Mouse (Mus musculus) skeletal muscle tissue, adult 2 months (tissue): ENCODE results near the gene Cldn10.
"Not testable (repeated sequence)": the region's sequence is repeated elsewhere in the genome, so short reads cannot be mapped to it uniquely, and the experiment has no call there.

Experiments
- DNase-seq: peaks from one replicate; pipeline ENCODE4 v3.0.0-alpha.2; 2012; ENCODE audit warnings: low read depth, low spot score

The Cldn10 gene

DNA sequence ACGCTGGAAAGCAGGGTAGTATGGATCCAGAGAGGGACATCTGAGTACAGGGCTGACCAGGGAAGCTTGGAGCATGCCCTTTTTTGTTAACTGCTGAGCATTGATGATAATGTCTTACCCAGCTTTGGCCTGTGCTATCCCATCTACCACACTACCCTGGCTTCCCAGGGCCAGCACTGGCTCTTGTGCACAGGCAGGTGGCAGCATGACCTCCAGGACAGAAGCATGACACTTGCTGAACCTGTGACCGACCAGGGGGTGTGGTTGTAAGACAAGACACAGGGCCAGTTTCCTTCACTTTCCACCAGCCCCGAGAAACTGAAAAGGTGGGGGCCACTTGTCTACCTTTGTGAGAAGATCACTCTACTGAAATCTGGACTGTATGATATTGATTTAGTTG is 5.5 kb upstream of the Cldn10 start:
- DNase-seq, result no peak

DNA sequence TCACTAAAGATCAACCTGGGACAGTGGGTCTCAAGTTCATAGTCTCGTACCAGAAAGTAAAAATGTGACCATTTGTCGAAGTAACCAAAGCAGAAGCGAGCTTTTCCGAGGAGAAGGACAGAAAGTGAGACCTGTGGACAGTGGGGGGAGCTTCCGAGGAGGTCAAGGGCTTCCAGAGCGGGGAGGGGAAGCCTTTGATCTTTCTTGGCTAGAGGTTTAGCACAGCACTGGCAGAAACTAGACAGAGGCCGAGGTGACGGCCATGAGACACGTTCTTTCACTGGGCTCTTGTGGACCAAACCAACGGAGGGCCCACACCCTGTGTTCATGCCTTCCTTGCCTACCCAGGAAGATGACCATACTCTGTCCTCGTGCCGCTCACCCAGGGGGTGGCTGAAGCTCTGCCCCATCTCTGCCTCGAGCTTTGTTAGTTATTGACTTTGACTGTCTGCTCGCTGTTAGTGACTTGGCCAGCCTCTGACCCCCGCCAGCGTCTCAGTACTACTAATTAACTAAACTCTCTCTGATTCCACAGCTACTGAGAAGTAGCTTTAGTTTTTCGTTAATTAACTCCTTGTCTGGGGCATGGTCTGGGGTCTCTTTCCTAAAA is 4.3 kb upstream of the Cldn10 start:
- no peak for DNase-seq

- no peak for DNase-seq
Observed at GRCm38 (mm10) chr14:118790217-118790616, 2.5 kb downstream of the Cldn10 start.

- no peak for DNase-seq
Observed at GRCm38 (mm10) chr14:118792957-118793356, 5.2 kb downstream of the Cldn10 start.

DNA sequence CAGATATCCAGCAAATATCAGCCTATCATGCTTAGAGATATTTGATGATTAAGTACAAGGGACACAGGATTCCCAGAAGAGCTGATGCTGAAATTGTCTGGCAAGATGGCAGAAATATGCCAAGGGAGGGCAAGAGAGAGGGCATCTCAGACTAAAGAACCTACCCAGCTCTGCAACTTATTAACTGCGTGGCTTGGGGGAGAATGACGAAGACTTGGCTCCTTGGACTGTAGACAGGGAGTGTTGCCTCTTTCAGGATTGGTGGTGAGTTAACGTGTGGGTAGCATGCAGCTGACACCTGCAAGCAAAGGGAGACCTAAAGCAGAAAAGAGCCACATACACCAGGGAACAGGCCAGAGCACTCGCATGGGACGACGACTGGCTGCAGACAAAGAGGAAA is 5.7 kb downstream of the Cldn10 start:
- no peak for DNase-seq

GRCm38 (mm10) chr14:118794196-118794595 is 6.5 kb downstream of the Cldn10 start:
- DNase-seq, result no peak

DNA sequence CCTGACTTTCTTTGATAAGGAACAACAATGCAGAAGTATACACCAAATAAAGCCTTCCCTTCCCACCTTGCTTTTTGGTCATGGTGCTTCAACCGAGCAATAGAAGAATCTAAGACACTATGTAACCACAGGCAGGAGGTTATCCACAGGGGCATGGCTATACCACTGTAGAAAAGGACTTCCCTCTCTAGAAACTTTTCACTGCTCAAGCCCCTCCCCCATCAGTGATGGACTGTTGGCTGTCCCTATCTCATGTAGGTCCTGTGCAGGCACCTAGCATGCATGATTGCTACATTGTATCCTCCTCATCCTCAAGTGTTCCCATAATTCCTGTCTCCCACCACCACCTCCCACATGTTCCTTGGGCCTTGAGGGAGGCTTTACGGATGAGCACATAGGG is 7.2 kb downstream of the Cldn10 start:
- DNase-seq, result no peak

DNA sequence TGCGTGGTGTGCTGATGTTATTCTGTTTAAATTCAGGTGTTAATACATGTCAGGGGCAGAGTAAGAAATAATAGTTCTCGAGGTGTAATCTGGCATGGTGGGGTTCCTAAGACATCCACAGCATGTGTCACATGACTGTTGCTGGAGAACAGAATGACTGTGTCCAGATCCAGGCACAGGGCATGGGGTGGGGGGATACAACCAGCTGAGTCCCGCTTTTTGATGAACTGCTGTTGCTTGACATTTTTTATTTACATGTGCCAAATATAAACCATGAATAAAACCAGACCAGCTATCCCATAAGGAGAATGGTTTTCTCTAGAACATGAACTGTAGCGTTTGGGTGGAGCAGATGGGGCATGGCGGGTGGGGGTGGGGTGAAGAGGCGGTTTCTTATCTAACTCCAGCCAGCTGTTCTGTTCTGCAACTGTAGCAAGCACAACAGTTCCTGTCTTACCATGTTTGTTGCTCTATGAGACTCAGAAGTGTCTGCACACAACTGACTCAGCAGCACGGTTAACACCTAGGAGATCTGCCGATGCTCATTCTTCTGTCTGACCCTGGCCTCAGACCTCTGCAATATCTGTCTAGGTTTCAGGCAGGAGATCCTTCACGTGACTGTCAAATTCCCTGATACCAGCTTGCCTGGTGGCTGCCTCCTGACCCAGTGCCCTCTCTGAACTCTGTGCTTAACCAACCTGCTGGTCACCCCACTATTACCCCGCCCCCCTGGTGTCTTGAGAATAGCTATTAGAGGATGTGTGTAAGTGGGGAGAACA is 8.4 kb downstream of the Cldn10 start:
- peak; percentile 20 for DNase-seq

GRCm38 (mm10) chr14:118796694-118797058 is 9.0 kb downstream of the Cldn10 start:
- DNase-seq, result no peak

DNA sequence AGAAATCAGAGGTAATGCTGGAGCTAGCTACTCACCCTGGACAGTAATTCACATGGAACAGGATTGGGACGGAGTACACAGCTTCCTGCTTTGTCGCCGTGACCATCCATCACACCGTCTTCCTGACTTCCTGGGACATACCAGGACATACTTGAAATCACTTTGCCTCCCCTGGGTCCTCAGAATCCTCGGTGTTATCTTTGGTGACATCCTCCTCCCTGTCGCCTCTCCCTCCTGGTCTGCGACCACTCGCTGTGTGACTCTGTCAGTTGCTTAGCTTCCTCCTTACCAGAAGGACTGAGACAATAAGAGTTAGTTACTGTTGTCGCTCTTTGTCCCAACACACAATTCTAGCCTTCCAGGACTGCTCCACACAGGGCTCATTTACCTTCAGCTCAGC is 9.6 kb downstream of the Cldn10 start:
- DNase-seq, result no peak

- no peak for DNase-seq
Observed at GRCm38 (mm10) chr14:118799918-118800317, 12.2 kb downstream of the Cldn10 start.

DNA sequence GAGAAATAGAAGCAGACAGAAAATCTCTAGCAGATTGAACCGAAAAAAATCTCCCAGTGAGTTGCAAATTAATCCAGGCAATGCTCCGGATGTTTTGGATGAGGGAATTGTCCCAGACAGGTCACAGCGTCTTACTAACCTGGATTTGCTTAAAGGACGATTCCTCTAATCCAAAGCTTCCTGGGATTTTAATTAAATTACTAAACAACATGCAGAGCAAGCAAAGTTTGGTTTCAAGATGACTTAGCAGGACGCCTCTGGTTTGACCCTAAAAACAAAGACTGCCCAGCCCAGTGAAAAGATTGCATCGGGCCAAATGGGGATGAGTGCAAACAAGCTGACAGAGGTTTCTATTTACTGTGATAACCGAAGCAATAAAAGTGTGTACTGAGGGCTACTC is 16.2 kb downstream of the Cldn10 start:
- DNase-seq, result no peak

- no peak for DNase-seq
Observed at GRCm38 (mm10) chr14:118804351-118804750, 16.6 kb downstream of the Cldn10 start.

- DNase-seq, result no peak
Observed at GRCm38 (mm10) chr14:118807653-118808052, 19.9 kb downstream of the Cldn10 start.

DNA sequence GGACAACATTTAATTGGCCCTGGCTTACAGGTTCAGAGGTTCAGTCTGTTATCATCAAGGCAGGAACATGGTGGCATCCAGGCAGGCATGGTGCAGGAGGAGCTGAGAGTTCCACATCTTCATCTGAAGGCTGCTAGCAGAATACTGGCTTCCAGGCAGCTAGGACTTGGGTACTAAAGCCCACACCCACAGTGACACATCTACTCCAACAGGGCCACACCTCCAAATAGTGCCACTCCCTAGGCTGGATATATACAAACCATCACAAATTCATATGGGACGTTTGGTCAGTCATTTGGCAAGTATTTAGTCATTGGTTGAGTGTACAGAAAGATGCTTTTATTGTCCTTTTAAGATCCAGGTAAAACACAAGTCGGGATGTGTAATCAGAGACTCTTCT is 20.5 kb downstream of the Cldn10 start:
- DNase-seq, result not testable (repeated sequence)

GRCm38 (mm10) chr14:118809686-118810085 is 22.0 kb downstream of the Cldn10 start:
- no peak for DNase-seq

- DNase-seq, result not testable (repeated sequence)
Observed at GRCm38 (mm10) chr14:118811256-118811655, 23.5 kb downstream of the Cldn10 start.

- DNase-seq, result no peak
Observed at GRCm38 (mm10) chr14:118813111-118813510, 25.4 kb downstream of the Cldn10 start.

- DNase-seq, result peak; percentile 43
Observed at GRCm38 (mm10) chr14:118816503-118816902, 28.8 kb downstream of the Cldn10 start.

GRCm38 (mm10) chr14:118820111-118820510 is 32.4 kb downstream of the Cldn10 start:
- DNase-seq, result peak; percentile 54

DNA sequence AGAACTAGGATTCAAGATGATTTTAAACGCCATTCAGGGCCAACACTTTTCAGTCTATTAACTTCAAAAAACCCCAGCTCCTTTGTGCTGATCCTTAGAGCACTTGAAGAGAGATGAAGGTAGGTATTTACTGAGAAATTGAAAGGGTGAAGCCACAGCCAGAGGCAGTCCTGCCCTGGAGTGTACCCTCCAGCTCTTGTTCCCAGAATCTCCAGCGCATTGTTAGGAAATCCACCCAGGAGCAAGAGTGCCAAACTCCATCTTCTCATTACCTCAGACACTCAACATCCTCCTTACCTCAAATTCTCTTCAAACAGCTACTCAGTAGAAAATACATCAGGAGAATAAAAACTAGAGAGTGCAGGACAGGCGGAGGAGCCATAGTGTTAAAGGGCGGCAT is 35.1 kb downstream of the Cldn10 start:
- no peak for DNase-seq

- DNase-seq, result no peak
Observed at GRCm38 (mm10) chr14:118823313-118823712, 35.6 kb downstream of the Cldn10 start.

DNA sequence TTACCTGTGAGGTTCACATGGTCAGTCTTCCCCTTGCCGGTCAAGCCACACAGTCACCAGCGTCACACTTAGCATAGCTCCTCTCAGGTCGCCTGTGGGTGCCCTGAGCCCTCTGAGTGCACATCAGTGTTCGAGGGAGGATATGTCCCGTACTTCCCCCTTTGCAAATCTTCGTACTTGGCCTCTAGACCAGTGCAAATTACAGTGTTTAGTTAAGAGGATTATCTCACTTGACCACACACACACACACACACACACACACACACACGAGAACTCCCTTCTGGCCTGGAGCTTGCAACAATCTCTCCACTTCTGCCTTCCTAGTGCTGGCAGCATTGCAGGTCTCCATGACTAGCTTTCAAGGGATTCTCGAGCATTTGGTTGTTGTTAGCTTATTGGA is 38.6 kb downstream of the Cldn10 start:
- no peak for DNase-seq
